Mouse (Mus musculus) CD8-positive naive resting alpha-beta T cell, adult 2 months (primary cell): ENCODE results near the gene Tnrc6b.
A peak's percentile ranks its signal among the peaks of the same experiment; 100 is the strongest.

Source experiments
- DNase-seq, 2 experiments: peaks; one replicate each; pipeline ENCODE4 v3.0.0; 2022; ENCODE audit warnings: low read depth in 2 of 2, low spot score in 2 of 2

Tnrc6b gene

GRCm38 (mm10) chr15:80701481-80702257 is 9.4 kb upstream of the Tnrc6b start:
- no peak for DNase-seq

- DNase-seq, result no peak
Measured at GRCm38 (mm10) chr15:80702910-80703309, 8.2 kb upstream of the Tnrc6b start.

- no peak for DNase-seq
Measured at GRCm38 (mm10) chr15:80703495-80703894, 7.6 kb upstream of the Tnrc6b start.

- peak; percentile 75 to 78 for DNase-seq
Measured at GRCm38 (mm10) chr15:80704267-80704666, 6.8 kb upstream of the Tnrc6b start.

- DNase-seq, result peak; percentile 63 to 68
Measured at GRCm38 (mm10) chr15:80705828-80706549, 5.1 kb upstream of the Tnrc6b start.

- no peak for DNase-seq
Measured at GRCm38 (mm10) chr15:80706596-80706995, 4.5 kb upstream of the Tnrc6b start.

GRCm38 (mm10) chr15:80707088-80707487 is 4.0 kb upstream of the Tnrc6b start:
- DNase-seq, result no peak

- no peak for DNase-seq
Measured at GRCm38 (mm10) chr15:80709593-80709992, 1.5 kb upstream of the Tnrc6b start.

GRCm38 (mm10) chr15:80710257-80710607 is 881 bp upstream of the Tnrc6b start:
- DNase-seq, result no peak

- DNase-seq, result peak; percentile 49 to 66
Measured at GRCm38 (mm10) chr15:80711401-80712151, 463 bp downstream of the Tnrc6b start.

- DNase-seq, result no peak
Measured at GRCm38 (mm10) chr15:80714299-80714698, 3.2 kb downstream of the Tnrc6b start.

- no peak for DNase-seq
Measured at GRCm38 (mm10) chr15:80716631-80717135, 5.6 kb downstream of the Tnrc6b start.

GRCm38 (mm10) chr15:80717431-80717830 is 6.3 kb downstream of the Tnrc6b start:
- DNase-seq, result no peak

- DNase-seq, result no peak
Measured at GRCm38 (mm10) chr15:80720249-80720648, 9.1 kb downstream of the Tnrc6b start.

- DNase-seq, result no peak
Measured at GRCm38 (mm10) chr15:80721861-80722260, 10.7 kb downstream of the Tnrc6b start.

- DNase-seq, result no peak
Measured at GRCm38 (mm10) chr15:80722366-80722765, 11.3 kb downstream of the Tnrc6b start.

- DNase-seq, result no peak
Measured at GRCm38 (mm10) chr15:80729477-80729876, 18.4 kb downstream of the Tnrc6b start.

GRCm38 (mm10) chr15:80731043-80731442 is 19.9 kb downstream of the Tnrc6b start:
- DNase-seq, result no peak

- no peak for DNase-seq
Measured at GRCm38 (mm10) chr15:80731511-80731910, 20.4 kb downstream of the Tnrc6b start.

- DNase-seq, result no peak
Measured at GRCm38 (mm10) chr15:80732266-80733030, 21.3 kb downstream of the Tnrc6b start.

GRCm38 (mm10) chr15:80735300-80735699 is 24.2 kb downstream of the Tnrc6b start:
- peak in 1 of 2 experiments; percentile 23 for DNase-seq
